Mouse (Mus musculus) embryonic stem cell, embryonic (primary cell): ENCODE measurements at regions not wholly inside any gene's neighbourhood (a gene's known extent, or its start where the extent isn't known, plus 50 kb on each side); places are given as distances from the start of the nearest gene placed in this dataset.
"Not testable (repeated sequence)": the region's sequence is repeated elsewhere in the genome, so short reads cannot be mapped to it uniquely, and the experiment has no call there.

ENCODE experiments used
- CTCF ChIA-PET, 4 experiments: fragments of 300-600 bp in 2 of 4; fragments of 350-600 bp in 2 of 4; sonication (Branson Sonifier 250); formaldehyde crosslinking; loops; one replicate each; lab custom pipeline; 2022; ENCODE audit warnings: inconsistent platforms in 2 of 4; lab: Charles Lee
- POLR2A ChIA-PET, 4 experiments: fragments of 300-600 bp in 2 of 4; fragments of 350-600 bp in 2 of 4; sonication (Branson Sonifier 250); formaldehyde crosslinking; loops; one replicate each; lab custom pipeline; 2022; ENCODE audit warnings: antibody characterized with exemption in 4 of 4, inconsistent platforms in 1 of 4; lab: Charles Lee

DNA sequence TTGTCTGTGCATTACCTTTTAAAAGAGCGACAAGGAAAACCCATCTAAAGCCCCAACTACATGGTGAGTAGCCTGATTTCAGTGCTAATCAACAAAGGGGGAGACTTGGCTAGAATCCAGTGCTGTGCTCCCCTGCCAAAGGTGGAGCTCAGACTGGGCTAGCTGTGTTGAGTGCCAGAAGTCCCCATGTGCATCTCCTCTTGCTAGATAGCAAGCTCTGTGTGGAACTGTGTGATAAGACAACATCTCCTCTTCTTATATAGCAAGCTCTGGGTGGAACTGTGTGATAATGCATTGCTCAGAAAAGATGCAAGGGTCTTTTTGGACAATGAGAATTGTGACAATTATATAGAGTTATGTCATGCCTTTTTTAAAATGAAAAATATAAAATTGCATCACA is 741.4 kb downstream of the Adam6a start:
- ChIA-PET CTCF (no interaction called here), POLR2A (no interaction called here)

GRCm38 (mm10) chr12:114287041-114287440 is 743.3 kb downstream of the Adam6a start:
- CTCF ChIA-PET = interaction anchor here in 1 of 4 experiments (0.5 kb wide), 1 partner anchor 273 kb away, joined by 3 read pairs; no protein-coding TSS in a partner anchor
- POLR2A ChIA-PET = no interaction called here

DNA sequence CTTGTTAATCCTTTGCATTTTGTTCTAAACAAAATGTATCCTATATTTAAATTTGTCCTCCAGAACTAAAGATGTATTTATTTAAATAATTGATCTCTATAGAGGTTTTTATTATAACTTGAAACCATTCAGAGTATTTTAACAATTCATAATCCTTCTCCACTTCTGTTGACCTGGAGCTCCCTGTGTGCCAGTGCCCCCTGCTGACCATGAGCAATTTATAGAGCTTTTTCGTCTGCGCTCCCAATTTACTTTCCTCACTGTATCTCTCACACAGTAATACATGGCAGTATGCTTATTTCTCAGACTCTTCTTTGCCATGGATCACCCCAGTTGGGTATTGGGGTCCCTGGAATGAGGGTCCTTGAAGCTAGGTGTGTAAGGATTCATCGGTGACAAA is 747.4 kb downstream of the Adam6a start:
- ChIA-PET CTCF (no interaction called here), POLR2A (no interaction called here)

- CTCF ChIA-PET = no interaction called here
- POLR2A ChIA-PET = no interaction called here
Observed at GRCm38 (mm10) chr12:114299771-114300170, 756.1 kb downstream of the Adam6a start.

GRCm38 (mm10) chr12:114301728-114302127 is 758.0 kb downstream of the Adam6a start:
- CTCF ChIA-PET = no interaction called here
- POLR2A ChIA-PET = no interaction called here

- CTCF ChIA-PET = no interaction called here
Observed at GRCm38 (mm10) chr12:114332552-114332951, 788.8 kb downstream of the Adam6a start.

DNA sequence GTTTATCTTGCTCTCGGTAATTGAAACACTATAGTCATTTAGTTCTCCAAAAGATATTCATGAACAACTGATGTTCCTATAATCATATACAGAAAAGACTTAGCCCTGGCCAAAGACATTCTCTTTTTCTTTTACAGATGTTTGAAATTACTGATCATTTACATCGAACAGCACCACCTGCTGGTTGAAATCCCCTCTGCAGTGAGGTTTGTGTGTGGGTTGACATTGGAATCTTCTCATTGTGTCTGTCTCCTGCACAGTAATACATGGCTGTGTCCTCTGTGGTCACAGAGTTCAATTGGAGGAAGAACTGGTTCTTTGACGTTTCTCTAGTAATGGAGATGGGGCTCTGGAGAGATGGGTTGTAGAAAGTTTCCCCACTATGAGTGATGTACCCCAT is 822.6 kb downstream of the Adam6a start:
- ChIA-PET POLR2A (no interaction called here), CTCF (no interaction called here)

More at GRCm38 (mm10) chr12:114332552-114332951, 788.8 kb downstream of the Adam6a start:
- POLR2A ChIA-PET = no interaction called here

DNA sequence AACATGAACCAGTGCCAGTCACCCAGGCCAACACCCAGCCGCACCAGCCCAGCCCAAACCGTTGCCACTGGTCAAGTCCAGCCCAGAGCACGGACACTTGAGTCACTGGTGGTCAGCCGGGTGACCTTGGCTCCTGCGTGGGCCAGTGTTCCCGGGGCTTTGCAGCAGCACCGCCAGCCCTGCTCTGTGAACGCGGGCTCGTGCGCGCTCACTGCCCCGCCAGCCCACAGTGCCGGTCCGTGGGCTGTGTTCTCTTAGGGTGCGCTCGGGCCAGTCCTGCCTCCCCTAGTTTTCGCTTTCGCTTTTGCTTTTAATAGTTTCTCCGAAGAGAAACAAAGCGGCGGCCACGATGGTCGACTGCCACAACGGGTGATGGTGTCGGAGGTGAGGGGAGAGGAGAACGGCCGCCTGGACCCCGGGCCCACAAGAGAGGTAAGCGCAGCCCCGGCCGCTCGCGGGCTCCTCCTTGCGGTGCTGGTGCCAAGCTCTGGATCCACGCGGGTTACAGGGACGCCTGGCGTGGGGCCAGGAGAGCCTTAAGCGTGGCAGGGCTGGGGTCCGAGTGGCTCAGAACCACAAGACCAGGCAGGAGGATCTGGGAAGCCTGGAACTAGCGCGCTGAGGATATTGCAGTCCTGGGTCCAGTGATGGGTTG is 835.1 kb downstream of the Adam6a start:
- POLR2A ChIA-PET = not testable (repeated sequence)
- CTCF ChIA-PET = interaction anchor here in 1 of 4 experiments (0.9 kb wide), 1 partner anchor 56 kb away, joined by 3 read pairs; no protein-coding TSS in a partner anchor

- ChIA-PET CTCF (interaction anchor here (0.6 to 1.2 kb wide), 5 partner anchors 43 to 1416 kb away, joined by 3 to 4 read pairs (median 3); no protein-coding TSS in a partner anchor), POLR2A (no interaction called here)
Observed at GRCm38 (mm10) chr12:114391447-114391846, 847.7 kb downstream of the Adam6a start.

GRCm38 (mm10) chr12:114406206-114406605 is 862.5 kb downstream of the Adam6a start:
- ChIA-PET POLR2A (no interaction called here), CTCF (interaction anchor here in 1 of 4 experiments (1.1 kb wide), 1 partner anchor 28 kb away, joined by 3 read pairs; no protein-coding TSS in a partner anchor)

DNA sequence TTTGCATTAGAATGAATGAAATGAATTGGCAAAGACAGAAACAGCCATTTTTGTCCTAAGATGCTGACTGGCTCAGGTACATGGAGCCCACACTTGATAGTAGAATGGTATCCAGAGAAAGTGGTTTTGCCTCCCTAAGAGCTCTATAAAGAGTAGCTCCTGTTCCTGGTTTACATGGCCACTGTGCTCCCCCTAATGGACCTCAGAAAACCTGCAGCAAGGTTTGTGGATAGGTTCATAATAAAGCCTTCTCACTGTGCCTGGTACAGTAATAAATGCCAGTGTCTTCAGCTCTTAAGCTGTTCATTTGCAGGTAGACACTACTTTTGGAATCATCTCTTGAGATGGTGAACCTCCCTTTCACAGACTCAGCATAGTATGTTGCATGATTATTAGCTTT is 890.8 kb downstream of the Adam6a start:
- ChIA-PET CTCF (interaction anchor here in 3 of 4 experiments (0.7 to 1.0 kb wide), 4 partner anchors 21 to 55 kb away, joined by 3 to 5 read pairs (median 4); no protein-coding TSS in a partner anchor), POLR2A (no interaction called here)

DNA sequence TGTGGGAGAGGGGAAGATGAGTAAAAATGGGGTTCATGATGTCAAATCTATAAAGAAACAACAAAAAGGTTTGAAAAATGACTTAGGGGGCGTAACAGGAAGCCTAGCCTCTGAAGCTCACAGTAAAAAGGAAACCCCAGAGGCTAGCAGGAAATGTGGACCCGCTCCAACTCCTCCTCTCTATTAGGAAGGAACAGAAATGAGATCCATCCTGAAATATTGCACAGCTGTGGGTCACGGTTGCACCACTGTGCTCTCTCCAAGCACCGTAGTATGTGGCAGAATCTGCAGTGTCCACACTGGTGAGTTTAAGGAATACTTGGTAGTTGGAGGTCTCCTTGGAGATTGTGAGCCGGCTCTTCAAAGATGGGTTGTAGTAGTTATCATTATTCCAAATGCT is 918.3 kb downstream of the Adam6a start:
- POLR2A ChIA-PET = no interaction called here
- CTCF ChIA-PET = no interaction called here

DNA sequence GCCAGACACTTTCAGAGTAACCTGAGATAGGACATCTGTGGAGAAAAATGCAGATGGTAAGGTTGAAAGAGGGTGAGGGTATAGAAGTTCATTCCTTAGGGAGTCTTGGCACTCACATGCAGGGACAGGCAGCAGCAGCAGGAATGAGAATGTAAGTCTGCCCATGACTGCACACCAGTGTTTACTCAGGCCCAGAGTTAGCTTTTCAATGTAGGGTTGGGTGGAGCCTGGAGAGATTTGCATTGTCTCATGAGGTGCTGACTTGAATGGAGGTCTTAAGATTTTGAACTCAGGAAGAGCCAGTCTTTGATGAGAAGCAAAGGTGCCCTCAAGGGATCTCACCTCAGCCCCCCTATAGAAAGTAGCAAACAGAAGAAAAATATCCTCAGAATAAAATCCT is 918.9 kb downstream of the Adam6a start:
- CTCF ChIA-PET = no interaction called here
- POLR2A ChIA-PET = no interaction called here

DNA sequence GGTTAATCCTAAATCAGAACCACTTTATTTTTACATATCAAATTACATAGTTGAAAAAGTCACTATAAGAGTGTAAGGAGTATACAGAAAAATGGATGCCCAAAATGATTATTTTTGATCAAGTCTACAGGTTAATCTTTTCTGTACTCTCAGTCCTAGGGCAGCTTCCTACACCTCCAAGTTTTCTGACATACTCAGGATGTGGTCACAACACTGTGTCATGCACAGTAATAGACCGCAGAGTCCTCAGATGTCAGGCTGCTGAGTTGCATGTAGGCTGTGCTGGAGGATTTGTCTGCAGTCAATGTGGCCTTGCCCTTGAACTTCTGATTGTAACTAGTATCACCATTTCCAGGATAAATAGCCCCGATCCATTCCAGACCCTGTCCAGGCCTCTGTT is 925.1 kb downstream of the Adam6a start:
- ChIA-PET CTCF (no interaction called here), POLR2A (no interaction called here)

DNA sequence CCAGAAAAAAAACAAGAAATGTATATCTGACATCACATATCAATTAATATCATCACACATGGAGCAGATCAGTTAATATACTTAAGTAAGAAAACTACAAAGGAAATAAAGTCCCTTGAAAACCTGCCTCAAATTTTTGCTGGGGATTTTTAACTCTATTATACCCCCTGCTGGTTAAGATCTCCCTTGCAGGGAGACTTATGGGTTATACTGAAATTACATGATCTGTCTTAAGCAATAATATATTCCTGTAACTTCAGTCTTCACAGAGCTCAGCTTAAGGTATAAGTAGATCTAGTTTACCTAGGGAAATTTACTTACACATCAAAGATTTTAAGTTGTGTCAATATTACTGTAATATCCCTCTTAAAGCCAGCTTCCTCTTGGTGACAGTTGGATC is 929.0 kb downstream of the Adam6a start:
- POLR2A ChIA-PET, CTCF ChIA-PET: not testable (repeated sequence)

DNA sequence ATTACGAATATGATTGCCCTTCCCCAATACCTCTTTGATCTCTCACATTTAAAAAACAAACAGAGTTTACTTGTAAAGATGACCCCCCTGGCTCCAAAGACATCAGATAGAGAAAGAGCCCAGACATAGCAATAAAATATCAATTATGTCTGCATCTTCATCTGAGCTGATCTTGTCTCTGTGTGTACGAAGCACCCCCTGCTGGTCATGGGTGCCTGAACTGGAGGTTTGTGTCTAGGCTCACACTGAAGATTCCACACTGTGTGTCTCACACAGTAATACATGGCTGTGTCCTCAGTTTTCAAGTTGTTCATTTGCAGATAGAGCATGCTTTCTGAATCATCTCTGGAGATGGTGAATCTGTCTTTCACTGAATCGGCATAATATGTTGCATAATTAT is 935.0 kb downstream of the Adam6a start:
- CTCF ChIA-PET = no interaction called here
- POLR2A ChIA-PET = no interaction called here

- CTCF ChIA-PET, POLR2A ChIA-PET: not testable (repeated sequence)
Observed at GRCm38 (mm10) chr12:114493500-114494031, 949.9 kb downstream of the Adam6a start.

DNA sequence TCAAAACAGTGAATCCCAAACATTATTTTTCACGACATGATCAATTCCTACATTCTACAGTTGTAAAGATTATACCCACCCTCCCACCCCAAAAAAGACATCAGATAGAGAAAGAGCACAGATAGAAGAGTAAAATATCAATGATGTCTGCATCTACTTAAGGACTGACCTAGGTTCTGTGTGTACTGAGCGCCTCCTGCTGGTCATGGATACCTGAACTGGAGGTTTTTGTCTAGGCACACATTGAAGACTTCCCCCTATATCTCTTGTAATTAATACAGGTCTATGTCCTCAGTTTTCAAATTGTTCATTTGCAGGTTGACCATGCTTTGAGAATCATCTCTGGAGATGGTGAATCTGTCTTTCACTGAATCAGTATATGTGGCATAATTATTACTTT is 952.0 kb downstream of the Adam6a start:
- CTCF ChIA-PET = interaction anchor here in 2 of 4 experiments (0.6 to 1.0 kb wide), 2 partner anchors 52 to 453 kb away, joined by 5 to 9 read pairs; no protein-coding TSS in a partner anchor
- POLR2A ChIA-PET = no interaction called here

DNA sequence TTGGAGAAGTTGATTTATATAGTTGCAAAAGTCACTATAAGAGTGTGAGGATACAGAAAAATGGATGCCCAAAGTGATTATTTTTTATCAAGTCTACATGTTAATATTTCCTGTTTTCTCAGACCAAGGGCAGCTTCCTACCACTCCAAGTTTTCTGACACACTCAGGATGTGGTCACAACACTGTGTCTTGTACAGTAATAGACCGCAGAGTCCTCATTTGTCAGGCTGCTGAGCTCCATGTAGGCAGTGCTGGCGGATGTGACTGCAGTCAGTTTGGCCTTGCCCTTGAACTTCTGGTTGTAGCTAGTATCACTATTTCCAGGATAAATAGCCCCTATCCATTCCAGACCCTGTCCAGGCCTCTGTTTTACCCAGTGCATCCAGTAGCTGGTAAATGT is 969.4 kb downstream of the Adam6a start:
- CTCF ChIA-PET = no interaction called here
- POLR2A ChIA-PET = no interaction called here

GRCm38 (mm10) chr12:114542094-114542493 is 998.4 kb downstream of the Adam6a start:
- POLR2A ChIA-PET = not testable (repeated sequence)

DNA sequence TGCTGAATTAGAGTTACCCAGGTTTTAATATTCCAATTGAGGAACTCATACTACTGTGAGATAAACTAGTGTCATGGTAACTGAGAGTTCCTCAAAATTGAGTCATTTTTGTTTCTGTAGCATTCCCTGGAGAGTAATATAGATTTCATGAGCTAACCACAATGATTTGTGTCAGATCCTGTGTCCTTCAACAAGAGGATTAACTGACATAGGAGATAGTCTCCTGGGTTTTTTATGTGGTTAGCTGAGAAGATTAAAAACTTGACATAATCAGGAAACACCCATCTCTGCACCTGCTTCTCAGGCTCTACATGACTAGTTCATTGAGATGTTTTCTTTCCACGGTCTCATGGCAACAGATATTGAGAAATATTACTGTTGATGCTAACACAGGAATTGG is 1001.2 kb downstream of the Adam6a start:
- CTCF ChIA-PET, POLR2A ChIA-PET: not testable (repeated sequence)

More at GRCm38 (mm10) chr12:114542094-114542493, 998.4 kb downstream of the Adam6a start:
- CTCF ChIA-PET = not testable (repeated sequence)
